Mouse (Mus musculus): ENCODE measurements around the gene Cnot8. TPM values are rescaled to one million over a fixed set of nuclear protein-coding genes. Genes with fewer than 3 reads are reported as not detected.

The Cnot8 gene
- total RNA-seq, 4 experiments from 2014 or later = 34.2 to 36.4 (median 35.8) TPM

DNA sequence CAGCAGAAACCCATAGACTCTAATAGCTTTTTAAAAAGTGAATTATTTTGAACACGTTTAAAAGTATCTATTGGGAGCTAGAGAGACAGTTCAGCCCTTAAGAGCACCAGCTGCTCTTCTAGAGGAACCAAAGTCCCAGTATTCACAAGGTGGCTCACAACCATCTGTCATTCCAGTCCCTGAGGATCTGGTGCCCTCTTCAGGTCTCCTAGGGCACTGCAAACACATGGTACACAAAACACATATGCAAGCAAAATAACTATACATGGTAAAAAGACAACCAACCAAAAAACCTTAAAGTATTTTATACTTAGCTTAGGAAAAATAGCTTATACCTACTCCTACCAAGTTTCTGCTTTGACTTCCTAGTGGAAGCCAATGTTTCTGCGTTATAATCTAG, 61.1 kb downstream of the Cnot8 start:
- no peak for DNase-seq (ENCODE audit: low spot score)

DNA sequence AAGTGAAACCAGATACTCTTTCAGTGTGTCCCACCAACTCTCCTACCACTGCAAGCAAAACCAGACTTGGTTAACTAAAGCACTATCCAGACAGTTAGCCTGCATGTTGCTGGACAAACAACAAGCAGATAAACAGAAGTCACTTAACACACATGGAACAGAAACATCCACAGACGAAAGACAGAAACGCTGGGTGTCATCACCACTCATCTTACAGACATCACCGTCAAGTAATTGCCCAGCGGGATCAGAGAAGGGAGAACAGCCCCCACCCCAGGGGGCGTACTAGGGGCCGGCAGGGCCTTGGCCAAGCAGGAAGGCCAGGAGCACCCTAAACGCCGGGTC, 63.8 kb downstream of the Cnot8 start:
- DNase-seq (ENCODE audit: low spot score) = no peak

Other genes starting within 250 kb of the Cnot8 start
- gene Larp1, start 95.1 kb upstream of the Cnot8 start, total RNA-seq (2022) = 10 to 100 TPM; 61.6 to 70.0 (median 65.1) TPM
- gene Gm12248, start 11.0 kb upstream of the Cnot8 start, total RNA-seq (2022) = not detected
- 1 to 10 TPM; 8.8 to 9.6 (median 9.2) TPM for gene Gemin5, start 64.4 kb downstream of the Cnot8 start, total RNA-seq (2022)
- gene Mrpl22, start 67.5 kb downstream of the Cnot8 start, total RNA-seq (2022) = 10 to 100 TPM; 45.6 to 62.3 (median 52.4) TPM
- gene Igtp, start 95.4 kb downstream of the Cnot8 start, total RNA-seq (2022) = 10 to 100 TPM in 2 of 4 experiments, 1 to 10 TPM in 2; 8.5 to 10.9 (median 9.5) TPM
- gene Irgm2, start 95.5 kb downstream of the Cnot8 start, total RNA-seq (2022) = 10 to 100 TPM; 10.8 to 11.6 (median 11.5) TPM
- gene 4930438A08Rik, start 170.6 kb downstream of the Cnot8 start, total RNA-seq (2022) = not detected
- gene Zfp692, start 202.9 kb downstream of the Cnot8 start, total RNA-seq (2022) = 1 to 10 TPM; 3.0 to 5.0 (median 3.5) TPM
- 10 to 100 TPM; 41.4 to 45.8 (median 45.2) TPM for gene Zfp672, start 226.2 kb downstream of the Cnot8 start, total RNA-seq (2022)
- 10 to 100 TPM; 25.4 to 36.8 (median 30.4) TPM for gene Sh3bp5l, start 226.6 kb downstream of the Cnot8 start, total RNA-seq (2022)

Data from heart, adult 8-10 months (tissue).